Mouse (Mus musculus) intestine, embryonic 15.5 days (tissue): ENCODE results near the gene Ssh1. TPM values are rescaled to one million over a fixed set of nuclear protein-coding genes. Genes with fewer than 3 reads are reported as not detected.

ENCODE experiments used
- ATAC-seq: fragments of 200-750 bp; cut with Nextera tagmentation; 2 replicates; pipeline ENCODE4 v1.8.0; 2017; ENCODE audit warnings: moderate TSS enrichment, moderate library complexity
- H3K27ac ChIP-seq: fragments of 300-500 bp; sonication (generic); 2 replicates; pipeline ENCODE4 v1.5.1; 2015; ENCODE audit warnings: mild to moderate bottlenecking, inconsistent platforms
- H3K27me3 ChIP-seq: fragments of 300-500 bp; sonication (generic); replicated peaks from 2 replicates; pipeline ENCODE4 v1.6.1; 2015; ENCODE audit warnings: inconsistent platforms
- H3K36me3 ChIP-seq: fragments of 300-500 bp; sonication (generic); 2 replicates; pipeline ENCODE4 v1.6.1; 2015; ENCODE audit warnings: inconsistent platforms
- H3K4me1 ChIP-seq: fragments of 300-500 bp; sonication (generic); replicated peaks from 2 replicates; pipeline ENCODE4 v1.6.1; 2015; ENCODE audit warnings: inconsistent platforms
- H3K4me2 ChIP-seq: fragments of 300-500 bp; sonication (generic); replicated peaks from 2 replicates; pipeline ENCODE4 v1.6.1; 2015; ENCODE audit warnings: mild to moderate bottlenecking, inconsistent platforms
- H3K4me3 ChIP-seq: fragments of 300-500 bp; sonication (generic); replicated peaks from 2 replicates; pipeline ENCODE4 v1.5.1; 2015; ENCODE audit warnings: inconsistent platforms
- H3K9ac ChIP-seq: fragments of 300-500 bp; sonication (generic); 2 replicates; pipeline ENCODE4 v1.6.1; 2015; ENCODE audit warnings: inconsistent platforms
- H3K9me3 ChIP-seq: fragments of 300-500 bp; sonication (generic); 2 replicates; pipeline ENCODE4 v1.6.1; 2016; ENCODE audit warnings: inconsistent platforms
- WGBS: fragments of 180-500 bp; shearing (Covaris S2); methylation state at CpG from one replicate; pipeline ENCODE4 v1.1.7; 2015; 5-methylcytosine and 5-hydroxymethylcytosine counted together
- polyA plus RNA-seq: library from polyadenylated mRNA; unstranded; fragments of >200 nt; fragmentation: Nextera tagmentation; extraction: Ambion mirVana; gene quantifications from 2 replicates; pipeline ENCODE4 v1.2.1, GENCODE M21; 2015

Ssh1 gene
- polyA plus RNA-seq, 1 experiment from 2014 or later = 11.8 TPM

- no peaks in the 10 kb centered on the region for H3K27me3 ChIP-seq
- peaks cover 46% of the 10 kb centered on the region for H3K4me1 ChIP-seq
- no peak overlapping the region for H3K4me3 ChIP-seq
- H3K27ac ChIP-seq = no peak overlapping the region
- no peak overlapping the region for H3K9ac ChIP-seq
- 87% methylated on average over 12 of the region's 12 CpGs for WGBS
- H3K9me3 ChIP-seq = no peaks in the 10 kb centered on the region
- no peak for ATAC-seq
- H3K36me3 ChIP-seq = no peaks in the 10 kb centered on the region
- H3K4me2 ChIP-seq = no peak overlapping the region
These were observed 94.2 kb downstream of the Ssh1 start for GRCm38 (mm10) chr5:113899543-113899942.

- no peaks in the 10 kb centered on the region for H3K27me3 ChIP-seq
These were observed 101.7 kb downstream of the Ssh1 start for GRCm38 (mm10) chr5:113892005-113892404.

GRCm38 (mm10) chr5:113890874-113891273 is 102.8 kb downstream of the Ssh1 start:
- no peaks in the 10 kb centered on the region for H3K27me3 ChIP-seq
- ATAC-seq = no peak
- peak overlapping the region; percentile 54; the same call in 1 of the 2 replicates for H3K27ac ChIP-seq
- no peaks in the 10 kb centered on the region for H3K9me3 ChIP-seq
- no peaks in the 10 kb centered on the region for H3K36me3 ChIP-seq
- 70% methylated on average over 18 of the region's 18 CpGs for whole genome bisulfite sequencing
- H3K9ac ChIP-seq = no peak overlapping the region
- H3K4me2 ChIP-seq = no peak overlapping the region
- H3K4me3 ChIP-seq = no peak overlapping the region
- peaks cover 36% of the 10 kb centered on the region for H3K4me1 ChIP-seq

More at GRCm38 (mm10) chr5:113892005-113892404, 101.7 kb downstream of the Ssh1 start:
- Histone ChIP-seq H3K9ac (no peak overlapping the region), H3K36me3 (no peaks in the 10 kb centered on the region), H3K4me2 (no peak overlapping the region), H3K9me3 (no peaks in the 10 kb centered on the region), H3K4me1 (peaks cover 37% of the 10 kb centered on the region), H3K27ac (no peak overlapping the region), H3K4me3 (no peak overlapping the region)
- WGBS = 69% methylated on average over 7 of the region's 7 CpGs
- ATAC-seq = no peak

- WGBS = 37% methylated on average over 4 of the region's 4 CpGs
- H3K9me3 ChIP-seq = no peaks in the 10 kb centered on the region
- no peak overlapping the region for H3K4me3 ChIP-seq
- no peak overlapping the region for H3K9ac ChIP-seq
- no peaks in the 10 kb centered on the region for H3K36me3 ChIP-seq
- H3K27ac ChIP-seq = peak overlapping the region; percentile 69; the same call in 1 of the 2 replicates
- no peaks in the 10 kb centered on the region for H3K27me3 ChIP-seq
- ATAC-seq = no peak
- no peak overlapping the region for H3K4me2 ChIP-seq
- H3K4me1 ChIP-seq = peaks cover 40% of the 10 kb centered on the region
These were observed 103.8 kb downstream of the Ssh1 start for GRCm38 (mm10) chr5:113889912-113890311.

GRCm38 (mm10) chr5:113889181-113889906 is 104.3 kb downstream of the Ssh1 start:
- no peak overlapping the region for H3K4me3 ChIP-seq
- no peaks in the 10 kb centered on the region for H3K9me3 ChIP-seq
- H3K27me3 ChIP-seq = no peaks in the 10 kb centered on the region
- WGBS = 25% methylated on average over 19 of the region's 19 CpGs
- peak overlapping the region; percentile 24; the same call in 1 of the 2 replicates for H3K4me2 ChIP-seq
- H3K9ac ChIP-seq = no peak overlapping the region
- peaks cover 43% of the 10 kb centered on the region for H3K4me1 ChIP-seq
- no peaks in the 10 kb centered on the region for H3K36me3 ChIP-seq
- H3K27ac ChIP-seq = peak overlapping the region; percentile 69
- 0 out of 2 replicates have a peak, but pooled peaks have one; percentile 19 for ATAC-seq

- peaks cover 53% of the 10 kb centered on the region for H3K4me1 ChIP-seq
- no peak overlapping the region for H3K9ac ChIP-seq
- ATAC-seq = no peak
- H3K36me3 ChIP-seq = no peaks in the 10 kb centered on the region
- H3K4me3 ChIP-seq = no peak overlapping the region
- no peaks in the 10 kb centered on the region for H3K9me3 ChIP-seq
- H3K27me3 ChIP-seq = no peaks in the 10 kb centered on the region
- 87% methylated on average over 5 of the region's 5 CpGs for WGBS
- H3K4me2 ChIP-seq = no peak overlapping the region
- H3K27ac ChIP-seq = no peak overlapping the region
These were observed 105.4 kb downstream of the Ssh1 start for GRCm38 (mm10) chr5:113888186-113888795.

GRCm38 (mm10) chr5:113887132-113887531 is 106.6 kb downstream of the Ssh1 start:
- ATAC-seq = peak; percentile 52
- no peak overlapping the region for H3K9ac ChIP-seq
- H3K27ac ChIP-seq = peak overlapping the region; percentile 23; the same call in 1 of the 2 replicates
- H3K9me3 ChIP-seq = no peaks in the 10 kb centered on the region
- H3K4me2 ChIP-seq = no peak overlapping the region
- no peak overlapping the region for H3K4me3 ChIP-seq
- peaks cover 63% of the 10 kb centered on the region for H3K4me1 ChIP-seq
- no peaks in the 10 kb centered on the region for H3K27me3 ChIP-seq
- WGBS = 21% methylated on average over 11 of the region's 11 CpGs
- no peaks in the 10 kb centered on the region for H3K36me3 ChIP-seq

Other genes starting within 250 kb of the Ssh1 start
- gene Sart3, start 221.4 kb downstream of the Ssh1 start, polyA plus RNA-seq = 40.2 and 43.8 TPM in 2 replicates
- 107 and 115 TPM in 2 replicates for gene Iscu, start 221.1 kb downstream of the Ssh1 start, polyA plus RNA-seq
- 57.5 and 61.9 TPM in 2 replicates for gene Tmem119, start 193.4 kb downstream of the Ssh1 start, polyA plus RNA-seq
- 3.4 and 4.4 TPM in 2 replicates for gene Selplg, start 161.2 kb downstream of the Ssh1 start, polyA plus RNA-seq
- gene Coro1c, start 85.1 kb downstream of the Ssh1 start, polyA plus RNA-seq = 167 and 173 TPM in 2 replicates
- gene Dao, start 9.8 kb upstream of the Ssh1 start, polyA plus RNA-seq = 13.8 and 17.1 TPM in 2 replicates
- 10.3 and 10.5 TPM in 2 replicates for gene Usp30, start 71.6 kb upstream of the Ssh1 start, polyA plus RNA-seq
- 2.1 and 2.5 TPM in 2 replicates for gene Svop, start 97.7 kb upstream of the Ssh1 start, polyA plus RNA-seq
- gene Alkbh2, start 134.3 kb upstream of the Ssh1 start, polyA plus RNA-seq = 11.6 and 12.0 TPM in 2 replicates
- gene Ung, start 136.5 kb upstream of the Ssh1 start, polyA plus RNA-seq = 45.0 and 45.1 TPM in 2 replicates
- gene Acacb, start 152.6 kb upstream of the Ssh1 start, polyA plus RNA-seq = 1.4 and 1.7 TPM in 2 replicates